Mouse (Mus musculus): ENCODE data around the gene Btbd35f19. TPM values are rescaled to one million over a fixed set of nuclear protein-coding genes. Genes with fewer than 3 reads are reported as not detected.
"Not testable (repeated sequence)": the region's sequence is repeated elsewhere in the genome, so short reads cannot be mapped to it uniquely, and the experiment has no call there.

Btbd35f19 gene
- not detected in 2 replicates for polyA plus RNA-seq (2015; fragmentation: Nextera tagmentation; extraction: Ambion mirVana)

- not testable (repeated sequence) for ATAC-seq; H3K4me1 ChIP-seq (ENCODE audit: control insufficient read depth, insufficient read depth, low read length); H3K36me3 ChIP-seq (ENCODE audit: control insufficient read depth, insufficient read depth, low read length); H3K4me3 ChIP-seq (ENCODE audit: low read length); H3K9me3 ChIP-seq (ENCODE audit: control insufficient read depth, low read length); H3K27ac ChIP-seq (ENCODE audit: low read length); H3K9ac ChIP-seq (ENCODE audit: low read depth, low read length); H3K27me3 ChIP-seq (replicated peaks; ENCODE audit: control insufficient read depth, insufficient read depth, low read length); H3K4me2 ChIP-seq (ENCODE audit: low read depth, low read length)
- no CpG with 5 or more reads among the region's 4 CpGs for WGBS
These were observed at the start of gene Btbd35f19 for GRCm38 (mm10) chrX:31383818-31384217. Gene Btbd35f19, minus strand, starts transcription at chrX:31383918.

GRCm38 (mm10) chrX:31341924-31342323 is 41.8 kb downstream of the Btbd35f19 start:
- 91% methylated on average over 2 of the region's 4 CpGs for WGBS
- H3K4me2 ChIP-seq (ENCODE audit: low read depth, low read length); H3K27me3 ChIP-seq (replicated peaks; ENCODE audit: control insufficient read depth, insufficient read depth, low read length); H3K4me3 ChIP-seq (ENCODE audit: low read length); H3K9ac ChIP-seq (ENCODE audit: low read depth, low read length); H3K36me3 ChIP-seq (ENCODE audit: control insufficient read depth, insufficient read depth, low read length); H3K9me3 ChIP-seq (ENCODE audit: control insufficient read depth, low read length); H3K27ac ChIP-seq (ENCODE audit: low read length); ATAC-seq; H3K4me1 ChIP-seq (ENCODE audit: control insufficient read depth, insufficient read depth, low read length): not testable (repeated sequence)

GRCm38 (mm10) chrX:31336154-31336553 is 47.6 kb downstream of the Btbd35f19 start, which contains the start of gene Btbd35f26:
Gene Btbd35f26, plus strand, starts transcription at chrX:31336454.
- not testable (repeated sequence) for H3K4me1 ChIP-seq (ENCODE audit: control insufficient read depth, insufficient read depth, low read length); H3K36me3 ChIP-seq (ENCODE audit: control insufficient read depth, insufficient read depth, low read length); H3K9ac ChIP-seq (ENCODE audit: low read depth, low read length); ATAC-seq; H3K27ac ChIP-seq (ENCODE audit: low read length); H3K9me3 ChIP-seq (ENCODE audit: control insufficient read depth, low read length); H3K4me2 ChIP-seq (ENCODE audit: low read depth, low read length); H3K4me3 ChIP-seq (ENCODE audit: low read length); H3K27me3 ChIP-seq (replicated peaks; ENCODE audit: control insufficient read depth, insufficient read depth, low read length)
- WGBS = no CpG with 5 or more reads among the region's 4 CpGs

Other genes starting within 250 kb of the Btbd35f19 start
- gene Spin2f, start 130.0 kb downstream of the Btbd35f19 start, polyA plus RNA-seq (2015; fragmentation: Nextera tagmentation; extraction: Ambion mirVana) = not detected in 2 replicates
- gene Btbd35f26, start 47.5 kb downstream of the Btbd35f19 start, polyA plus RNA-seq (2015; fragmentation: Nextera tagmentation; extraction: Ambion mirVana) = not detected in 2 replicates
- gene Gm21883, start 190.4 kb upstream of the Btbd35f19 start, polyA plus RNA-seq (2015; fragmentation: Nextera tagmentation; extraction: Ambion mirVana) = not detected in 2 replicates
- gene Spin2e, start 235.0 kb upstream of the Btbd35f19 start, polyA plus RNA-seq (2015; fragmentation: Nextera tagmentation; extraction: Ambion mirVana) = not detected in 2 replicates

Data from intestine, embryonic 16.5 days (tissue).